Mouse (Mus musculus): ENCODE data around the gene Ifi27. TPM values are rescaled to one million over a fixed set of nuclear protein-coding genes. Genes with fewer than 3 reads are reported as not detected.
"Not testable (repeated sequence)": the region's sequence is repeated elsewhere in the genome, so short reads cannot be mapped to it uniquely, and the experiment has no call there.

Gene Ifi27
- polyA plus RNA-seq, 1 experiment from 2014 or later: 23.7 TPM

DNA sequence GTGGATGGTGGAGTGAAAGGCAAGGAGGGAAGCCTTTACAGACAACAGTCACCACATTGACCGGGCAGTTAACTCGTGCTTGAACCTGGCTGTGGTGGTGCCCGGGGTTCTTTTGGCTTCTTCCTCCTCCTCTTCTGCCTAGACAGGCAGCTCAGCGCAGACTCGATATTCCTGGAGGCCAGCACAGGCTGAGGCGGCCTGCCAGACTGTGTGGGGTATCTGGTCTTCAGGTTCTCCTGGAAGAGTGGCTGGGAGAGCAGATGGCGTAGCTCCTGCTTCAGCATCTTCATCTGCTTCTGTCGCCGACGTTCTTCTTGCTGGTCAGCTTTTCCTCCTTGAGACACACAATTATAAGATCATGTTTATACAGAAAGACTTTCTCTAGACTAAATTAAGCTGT is 25.9 kb upstream of the Ifi27 start:
- Histone ChIP-seq H3K36me3 (peaks cover 97% of the 10 kb centered on the region), H3K4me2 (no peak overlapping the region), H3K27me3 (replicated peaks) (no peaks in the 10 kb centered on the region), H3K27ac (ENCODE audit: poor library complexity, severe bottlenecking) (no peak overlapping the region), H3K9ac (no peak overlapping the region), H3K9me3 (replicated peaks) (no peaks in the 10 kb centered on the region), H3K4me3 (no peak overlapping the region), H3K4me1 (replicated peaks) (no peaks in the 10 kb centered on the region)
- 92% methylated on average over 10 of the region's 10 CpGs for WGBS
- no peak for ATAC-seq (ENCODE audit: insufficient number of reproducible peaks, low FRiP score)

DNA sequence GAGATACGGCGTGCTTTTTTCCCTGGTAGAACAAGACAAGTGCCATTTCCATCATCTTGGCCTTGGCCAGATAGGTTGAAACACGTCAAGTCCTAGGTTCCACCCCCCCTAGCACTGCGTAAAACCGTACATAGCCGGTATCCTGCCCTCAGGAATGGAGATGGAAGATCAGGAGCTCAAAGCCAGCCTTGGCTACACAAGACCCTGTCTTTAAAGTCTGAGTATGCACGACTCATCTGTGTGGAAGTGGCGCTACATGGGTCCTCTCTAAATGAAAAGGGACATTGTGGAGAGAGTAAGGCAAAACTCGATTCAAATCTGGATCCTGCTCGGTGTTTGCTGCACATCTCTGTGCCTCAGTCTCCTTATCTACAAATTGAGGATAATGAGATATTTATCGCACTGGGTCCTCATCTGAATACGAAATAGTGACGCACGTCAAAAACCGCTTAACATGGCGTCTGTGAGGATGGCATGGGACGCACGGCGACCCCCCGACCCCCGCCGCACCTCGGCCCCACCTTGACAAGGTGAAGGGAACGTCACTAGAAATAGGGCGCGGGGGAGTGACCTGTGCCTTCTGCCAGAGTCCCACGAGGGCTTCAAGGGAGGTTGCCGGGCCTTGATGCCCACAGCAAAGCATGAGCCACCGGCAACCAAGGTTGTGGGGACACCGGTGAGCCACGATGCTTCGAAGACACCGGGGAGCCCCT is 8.8 kb upstream of the Ifi27 start:
- Histone ChIP-seq H3K9ac (peak overlapping the region; percentile 98), H3K27ac (ENCODE audit: poor library complexity, severe bottlenecking) (peak overlapping the region; percentile 28; the same call in 1 of the 2 replicates), H3K36me3 (peaks cover 16% of the 10 kb centered on the region), H3K9me3 (replicated peaks) (no peaks in the 10 kb centered on the region; the same call in 1 of the 2 replicates), H3K4me3 (peak overlapping the region; percentile 96), H3K4me2 (peak overlapping the region; percentile 99), H3K4me1 (replicated peaks) (peaks cover 25% of the 10 kb centered on the region), H3K27me3 (replicated peaks) (no peaks in the 10 kb centered on the region)
- peak; percentile 10; the same call in 1 of the 2 replicates for ATAC-seq (ENCODE audit: insufficient number of reproducible peaks, low FRiP score)
- 8% methylated on average over 33 of the region's 33 CpGs for WGBS

DNA sequence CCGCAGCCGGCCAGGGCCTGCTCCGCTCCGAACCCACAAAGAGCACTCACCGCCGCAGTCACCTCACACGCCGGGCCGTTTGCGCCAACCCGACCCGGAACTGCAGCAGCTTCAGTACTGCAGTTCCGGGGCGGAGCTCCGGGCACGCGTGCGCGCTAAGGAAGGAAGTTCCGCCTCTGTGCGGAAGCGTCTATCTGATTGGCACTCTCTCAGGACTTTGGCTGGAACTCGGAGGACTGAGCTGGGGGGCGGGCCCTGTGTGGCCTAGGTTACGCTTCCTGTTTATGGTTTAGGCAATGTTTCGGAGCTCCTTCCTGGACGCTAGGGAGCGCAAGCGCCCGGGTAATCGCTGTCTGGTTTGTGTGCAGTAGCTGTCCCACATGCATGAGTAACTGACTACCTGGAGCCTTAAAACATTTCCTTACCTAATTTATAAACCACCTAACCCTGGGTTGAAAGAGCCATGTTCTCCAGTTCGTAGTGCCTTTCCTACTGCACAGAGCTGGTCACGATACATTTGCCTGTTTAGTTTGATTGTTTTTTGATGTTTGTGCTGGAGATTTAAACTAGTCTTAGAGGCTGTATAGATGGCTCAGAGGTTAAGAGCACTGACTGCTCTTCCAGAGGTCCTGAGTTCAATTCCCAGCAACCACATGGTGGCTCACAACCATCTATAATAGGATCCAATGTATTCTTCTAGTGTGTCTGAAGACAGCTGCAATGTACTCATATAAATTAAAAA is 8.1 kb upstream of the Ifi27 start, which contains the start of gene Ddx24:
Gene Ddx24, minus strand, starts transcription at position 102 of the 742 bp plus-strand sequence.
- peak within 1 kb of the TSS; percentile 28; the same call in 1 of the 2 replicates for H3K27ac ChIP-seq (ENCODE audit: poor library complexity, severe bottlenecking)
- peak within 1 kb of the TSS; percentile 99 for H3K4me2 ChIP-seq
- WGBS: 1% methylated on average over 33 of the region's 33 CpGs
- peak; percentile 100 for ATAC-seq (ENCODE audit: insufficient number of reproducible peaks, low FRiP score)
- peaks cover 16% of the 10 kb centered on the region for H3K36me3 ChIP-seq
- H3K9me3 ChIP-seq (replicated peaks): no peaks in the 10 kb centered on the region; the same call in 1 of the 2 replicates
- peak within 1 kb of the TSS; percentile 98 for H3K9ac ChIP-seq
- peak within 1 kb of the TSS; percentile 96 for H3K4me3 ChIP-seq
- H3K4me1 ChIP-seq (replicated peaks): peaks cover 25% of the 10 kb centered on the region
- no peaks in the 10 kb centered on the region for H3K27me3 ChIP-seq (replicated peaks)

DNA sequence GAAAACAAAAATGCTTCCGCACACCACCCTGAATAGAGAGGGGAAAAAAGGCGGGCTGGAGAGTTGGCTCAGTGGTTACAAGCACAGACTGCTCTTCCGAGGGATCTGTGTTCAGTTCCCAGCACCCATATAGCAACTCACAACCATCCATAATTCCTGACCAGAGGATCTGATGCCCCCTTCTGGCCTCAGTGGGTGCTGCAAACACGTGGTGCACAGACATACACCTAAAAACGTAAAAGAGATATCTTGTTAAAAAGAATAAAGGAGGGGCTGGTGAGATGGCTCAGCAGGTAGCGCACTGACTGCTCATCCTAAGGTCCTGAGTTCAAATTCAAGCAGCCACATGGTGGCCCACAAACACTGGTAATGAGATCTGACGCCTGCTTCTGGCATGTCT is 7.3 kb upstream of the Ifi27 start:
- no peak overlapping the region for H3K27ac ChIP-seq (ENCODE audit: poor library complexity, severe bottlenecking)
- H3K9ac ChIP-seq: no peak overlapping the region
- no peak overlapping the region for H3K4me2 ChIP-seq
- H3K36me3 ChIP-seq: peaks cover 15% of the 10 kb centered on the region
- no peaks in the 10 kb centered on the region for H3K27me3 ChIP-seq (replicated peaks)
- ATAC-seq (ENCODE audit: insufficient number of reproducible peaks, low FRiP score): no peak
- no peaks in the 10 kb centered on the region; the same call in 1 of the 2 replicates for H3K9me3 ChIP-seq (replicated peaks)
- 88% methylated on average over 7 of the region's 7 CpGs for WGBS
- H3K4me1 ChIP-seq (replicated peaks): peaks cover 23% of the 10 kb centered on the region
- H3K4me3 ChIP-seq: no peak overlapping the region

DNA sequence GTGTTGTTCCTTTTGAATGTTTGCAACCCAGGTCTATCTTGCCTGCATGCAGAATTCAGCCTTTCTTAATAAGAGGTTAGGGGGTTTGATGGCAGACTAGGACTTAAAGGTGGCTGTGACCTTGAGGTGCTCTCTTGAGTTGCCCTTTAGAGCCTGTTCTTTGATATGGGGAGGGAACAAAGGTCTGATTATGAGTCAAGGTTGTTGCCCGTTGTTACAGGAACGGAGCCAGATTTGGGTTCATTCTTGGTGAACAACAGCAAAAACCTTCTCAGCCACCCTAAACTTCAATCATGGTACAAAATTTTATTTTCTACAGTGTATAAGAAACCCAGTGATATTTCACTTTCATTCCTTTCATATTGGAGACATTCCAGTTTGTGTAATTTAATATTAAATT is 581 bp upstream of the Ifi27 start:
- H3K9me3 ChIP-seq (replicated peaks): no peaks in the 10 kb centered on the region
- no peak overlapping the region for H3K4me3 ChIP-seq
- no peaks in the 10 kb centered on the region for H3K27me3 ChIP-seq (replicated peaks)
- ATAC-seq (ENCODE audit: insufficient number of reproducible peaks, low FRiP score): no peak
- H3K4me2 ChIP-seq: no peak overlapping the region
- no peak overlapping the region for H3K27ac ChIP-seq (ENCODE audit: poor library complexity, severe bottlenecking)
- H3K4me1 ChIP-seq (replicated peaks): no peaks in the 10 kb centered on the region
- no peaks in the 10 kb centered on the region for H3K36me3 ChIP-seq
- WGBS: 73% methylated on average over 2 of the region's 2 CpGs
- no peak overlapping the region for H3K9ac ChIP-seq

DNA sequence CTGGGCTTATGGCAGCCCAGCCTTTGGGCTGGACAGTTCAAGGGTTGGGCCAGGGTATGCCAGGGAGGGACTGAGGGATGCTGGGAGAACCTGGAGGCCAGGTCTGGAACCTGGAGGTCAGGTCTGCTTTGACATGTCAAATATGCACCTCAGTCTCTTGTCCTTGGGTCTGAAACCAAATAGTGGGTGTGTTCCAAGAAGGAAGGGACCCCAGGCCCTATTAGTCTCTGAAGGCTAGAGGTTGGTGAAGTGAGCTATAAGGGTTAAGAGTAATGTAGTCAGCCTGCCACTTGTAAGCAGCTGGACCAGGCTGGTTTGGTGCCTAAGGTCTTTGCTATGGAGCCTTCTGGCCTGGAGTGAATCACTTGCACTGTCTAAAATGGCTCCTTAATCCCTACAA is 850 bp downstream of the Ifi27 start:
- no peak overlapping the region for H3K9ac ChIP-seq
- no peaks in the 10 kb centered on the region for H3K9me3 ChIP-seq (replicated peaks)
- peak overlapping the region; percentile 38 for H3K4me2 ChIP-seq
- no peaks in the 10 kb centered on the region for H3K36me3 ChIP-seq
- no peak overlapping the region for H3K27ac ChIP-seq (ENCODE audit: poor library complexity, severe bottlenecking)
- no peak overlapping the region for H3K4me3 ChIP-seq
- no peaks in the 10 kb centered on the region for H3K4me1 ChIP-seq (replicated peaks)
- ATAC-seq (ENCODE audit: insufficient number of reproducible peaks, low FRiP score): no peak
- no peaks in the 10 kb centered on the region for H3K27me3 ChIP-seq (replicated peaks)

DNA sequence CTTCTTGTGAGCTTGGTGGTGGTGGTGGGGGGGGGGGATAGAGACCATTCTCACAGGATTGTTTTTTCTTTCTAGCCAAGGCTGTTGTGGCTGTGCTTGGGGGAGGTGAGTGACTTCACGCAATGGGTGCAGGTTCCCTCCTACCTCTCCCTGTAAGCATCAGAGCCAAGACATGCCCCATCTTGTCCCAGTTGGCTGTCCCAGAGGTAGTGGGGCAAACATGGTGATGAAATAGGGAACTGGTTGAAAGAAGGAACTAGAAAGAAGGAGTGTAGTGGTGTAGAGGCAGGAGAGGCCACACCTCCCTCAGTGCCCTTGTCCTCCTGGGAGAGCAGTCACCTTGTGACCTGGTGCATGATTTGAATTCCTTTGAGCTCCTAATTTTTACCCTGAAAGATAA is 3.6 kb downstream of the Ifi27 start:
- no peaks in the 10 kb centered on the region for H3K4me1 ChIP-seq (replicated peaks)
- no peaks in the 10 kb centered on the region for H3K36me3 ChIP-seq
- no peak overlapping the region for H3K4me2 ChIP-seq
- no peak for ATAC-seq (ENCODE audit: insufficient number of reproducible peaks, low FRiP score)
- no peaks in the 10 kb centered on the region for H3K9me3 ChIP-seq (replicated peaks)
- H3K4me3 ChIP-seq: no peak overlapping the region
- H3K27me3 ChIP-seq (replicated peaks): 0 out of 2 replicates have a peak, but pooled peaks cover 3% of the 10 kb centered on the region
- 86% methylated on average over 1 of the region's 1 CpGs for WGBS
- H3K27ac ChIP-seq (ENCODE audit: poor library complexity, severe bottlenecking): no peak overlapping the region
- H3K9ac ChIP-seq: no peak overlapping the region

DNA sequence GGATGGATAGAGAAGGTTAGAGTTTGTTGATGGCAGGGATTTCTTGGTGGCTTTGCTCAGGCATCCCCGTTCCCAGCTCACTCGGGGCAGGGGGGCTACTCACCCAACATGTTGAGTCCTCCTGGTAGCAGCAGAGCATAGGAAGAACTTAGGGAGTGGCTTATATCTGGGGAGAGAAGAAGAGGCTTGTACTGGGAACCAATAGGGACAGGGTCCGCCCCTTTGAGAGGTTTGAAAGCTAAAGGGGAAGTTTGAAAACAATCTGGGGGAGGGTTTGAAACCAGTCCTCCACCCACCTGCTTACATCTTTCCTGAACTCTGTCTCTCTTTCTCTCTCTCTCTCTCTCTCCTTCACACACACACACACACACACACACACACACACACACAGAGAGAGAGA is 9.5 kb downstream of the Ifi27 start, which contains the start of gene Ifi27l2a:
Gene Ifi27l2a, minus strand, starts transcription at position 157 of the 400 bp plus-strand sequence.
- no peak for ATAC-seq (ENCODE audit: insufficient number of reproducible peaks, low FRiP score)
- no peaks in the 10 kb centered on the region for H3K36me3 ChIP-seq
- WGBS: 57% methylated on average over 3 of the region's 3 CpGs
- H3K4me3 ChIP-seq: no peak within 1 kb of the TSS
- no peak within 1 kb of the TSS for H3K27ac ChIP-seq (ENCODE audit: poor library complexity, severe bottlenecking)
- no peaks in the 10 kb centered on the region for H3K9me3 ChIP-seq (replicated peaks)
- H3K4me2 ChIP-seq: no peak within 1 kb of the TSS
- H3K27me3 ChIP-seq (replicated peaks): peaks cover 6% of the 10 kb centered on the region; the same call in 1 of the 2 replicates
- no peaks in the 10 kb centered on the region for H3K4me1 ChIP-seq (replicated peaks)
- H3K9ac ChIP-seq: no peak within 1 kb of the TSS

DNA sequence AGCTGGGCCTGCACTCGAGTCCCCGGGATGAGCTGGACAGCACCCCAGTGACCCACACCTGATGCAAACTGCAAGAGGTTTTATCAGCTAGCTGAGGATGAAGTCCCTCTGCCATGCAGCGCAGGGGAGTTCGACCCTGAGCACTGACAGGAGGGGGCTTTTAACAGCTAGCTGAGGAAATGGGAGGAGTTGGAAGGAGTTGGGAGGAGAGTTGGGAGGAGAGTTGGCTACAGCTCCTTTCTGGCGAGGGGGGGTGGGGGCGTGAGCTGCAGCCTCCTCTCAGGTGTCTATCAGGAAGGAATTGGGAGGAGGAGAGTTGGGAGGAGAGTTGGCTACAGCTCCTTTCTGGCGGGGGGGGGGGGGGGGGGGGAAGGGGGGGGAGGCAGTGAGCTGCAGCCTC is 10.2 kb downstream of the Ifi27 start:
- not testable (repeated sequence) for H3K9ac ChIP-seq; H3K9me3 ChIP-seq (replicated peaks); H3K4me1 ChIP-seq (replicated peaks); ATAC-seq (ENCODE audit: insufficient number of reproducible peaks, low FRiP score); H3K36me3 ChIP-seq; H3K27ac ChIP-seq (ENCODE audit: poor library complexity, severe bottlenecking); H3K4me3 ChIP-seq; H3K27me3 ChIP-seq (replicated peaks); H3K4me2 ChIP-seq
- WGBS: 29% methylated on average over 6 of the region's 7 CpGs

DNA sequence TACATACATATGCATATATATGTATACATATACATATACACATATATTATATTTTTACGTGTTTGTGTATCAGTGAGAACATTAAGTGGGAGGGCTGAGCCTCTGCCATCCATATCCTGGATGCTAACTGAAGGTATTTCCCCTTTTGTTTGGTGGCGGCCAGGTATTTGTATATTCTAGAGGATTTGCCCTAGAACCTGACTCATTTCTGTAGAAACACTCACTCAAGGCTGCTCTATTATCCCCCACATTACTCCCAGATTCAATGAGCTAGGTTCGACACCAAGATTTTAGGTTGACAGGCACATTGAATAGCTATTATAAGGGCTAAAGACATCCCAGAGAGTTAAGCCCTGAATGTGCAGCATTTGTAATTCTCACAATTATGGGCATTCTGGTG is 11.0 kb downstream of the Ifi27 start:
- Histone ChIP-seq H3K4me3 (no peak overlapping the region), H3K9me3 (replicated peaks) (no peaks in the 10 kb centered on the region), H3K9ac (no peak overlapping the region), H3K4me2 (no peak overlapping the region), H3K4me1 (replicated peaks) (no peaks in the 10 kb centered on the region), H3K27me3 (replicated peaks) (peaks cover 6% of the 10 kb centered on the region; the same call in 1 of the 2 replicates), H3K27ac (ENCODE audit: poor library complexity, severe bottlenecking) (no peak overlapping the region), H3K36me3 (no peaks in the 10 kb centered on the region)
- no peak for ATAC-seq (ENCODE audit: insufficient number of reproducible peaks, low FRiP score)
- 78% methylated on average over 3 of the region's 3 CpGs for WGBS

DNA sequence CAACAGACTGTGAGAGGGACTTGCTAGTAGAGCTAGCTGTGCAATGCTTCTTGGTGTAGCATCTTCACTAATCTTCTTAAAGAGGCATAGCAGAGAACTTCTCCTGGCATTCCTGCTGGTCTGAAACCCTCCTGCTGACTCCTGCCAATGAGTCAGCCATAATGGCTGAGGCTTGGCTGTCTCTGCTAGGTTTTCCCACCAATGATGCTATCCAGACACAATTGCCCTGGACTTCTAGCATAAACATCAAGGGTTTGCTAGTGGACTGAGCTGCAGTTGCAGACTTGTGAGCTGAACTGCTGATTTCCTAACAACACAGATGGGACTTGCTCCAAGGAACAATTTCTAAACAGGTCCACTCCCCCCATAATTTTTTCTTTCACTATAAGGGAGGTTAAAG is 19.4 kb downstream of the Ifi27 start:
- ATAC-seq (ENCODE audit: insufficient number of reproducible peaks, low FRiP score): no peak
- Histone ChIP-seq H3K4me3 (no peak overlapping the region), H3K27me3 (replicated peaks) (no peaks in the 10 kb centered on the region)

More for the DNA sequence above, 19.4 kb downstream of the Ifi27 start:
- no peak overlapping the region for H3K9ac ChIP-seq
- H3K36me3 ChIP-seq: no peaks in the 10 kb centered on the region
- no peak overlapping the region for H3K4me2 ChIP-seq
- no peak overlapping the region for H3K27ac ChIP-seq (ENCODE audit: poor library complexity, severe bottlenecking)
- no peaks in the 10 kb centered on the region for H3K4me1 ChIP-seq (replicated peaks)
- no peaks in the 10 kb centered on the region for H3K9me3 ChIP-seq (replicated peaks)

Data from heart, embryonic 12.5 days (tissue).